Mouse (Mus musculus): ENCODE data around the gene Ccdc73. TPM values are rescaled to one million over a fixed set of nuclear protein-coding genes. Genes with fewer than 3 reads are reported as not detected.
"Not testable (repeated sequence)": the region's sequence is repeated elsewhere in the genome, so short reads cannot be mapped to it uniquely, and the experiment has no call there.

The Ccdc73 gene
- polyA plus RNA-seq, 1 experiment from 2014 or later: 7.6 TPM

DNA sequence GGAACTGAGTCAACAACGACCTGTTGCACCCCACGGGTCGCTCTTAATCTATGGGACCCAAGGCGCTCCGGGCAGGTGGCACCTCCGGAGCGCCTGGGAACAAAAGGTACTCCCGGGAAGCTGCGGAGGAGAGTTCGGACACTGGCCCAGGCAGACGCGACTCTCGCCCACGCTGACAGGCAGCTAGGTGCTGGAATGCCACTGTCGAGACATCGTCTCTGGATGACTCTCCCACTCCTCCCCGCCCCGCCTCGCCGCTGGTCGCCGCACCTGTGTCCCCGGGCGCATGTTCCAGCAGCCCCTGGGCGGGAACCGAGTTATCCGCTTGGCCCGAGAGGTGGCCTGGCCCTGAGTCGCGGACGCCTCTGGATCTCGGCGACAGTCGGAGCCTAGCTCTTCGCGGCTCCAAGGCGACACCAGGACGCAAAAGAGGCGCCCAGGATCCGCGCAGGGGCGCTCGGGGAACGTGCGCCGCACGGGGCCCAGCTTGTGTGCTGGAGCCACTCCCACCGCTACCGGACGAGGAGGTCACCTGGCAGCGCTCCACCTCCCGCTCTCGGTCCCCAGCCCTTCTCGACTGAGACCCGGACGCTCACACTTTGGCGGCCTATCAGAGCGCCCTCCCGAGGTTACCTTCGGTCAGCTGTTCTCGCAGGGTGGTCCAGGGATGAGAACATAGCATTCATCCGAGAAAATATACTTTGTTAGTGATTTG, 18.2 kb upstream of the Ccdc73 start, which contains the start of gene Prrg4:
TSS of gene Prrg4 (minus strand) at position 601 of the 715 bp plus-strand sequence.
- Histone ChIP-seq H3K4me2 (peak within 1 kb of the TSS; percentile 99), H3K27me3 (replicated peaks) (peaks cover 33% of the 10 kb centered on the region), H3K4me1 (peaks cover 12% of the 10 kb centered on the region; the same call in 1 of the 2 replicates), H3K9me3 (no peaks in the 10 kb centered on the region), H3K36me3 (no peaks in the 10 kb centered on the region), H3K4me3 (peak within 1 kb of the TSS; percentile 68), H3K27ac (replicated peaks) (no peak within 1 kb of the TSS), H3K9ac (peak within 1 kb of the TSS; percentile 82)
- under 1% methylated on average over 62 of the region's 62 CpGs for WGBS
- peak; percentile 58; the same call in 1 of the 2 replicates for ATAC-seq (ENCODE audit: extremely low read depth, insufficient number of reproducible peaks, low FRiP score, low TSS enrichment)

DNA sequence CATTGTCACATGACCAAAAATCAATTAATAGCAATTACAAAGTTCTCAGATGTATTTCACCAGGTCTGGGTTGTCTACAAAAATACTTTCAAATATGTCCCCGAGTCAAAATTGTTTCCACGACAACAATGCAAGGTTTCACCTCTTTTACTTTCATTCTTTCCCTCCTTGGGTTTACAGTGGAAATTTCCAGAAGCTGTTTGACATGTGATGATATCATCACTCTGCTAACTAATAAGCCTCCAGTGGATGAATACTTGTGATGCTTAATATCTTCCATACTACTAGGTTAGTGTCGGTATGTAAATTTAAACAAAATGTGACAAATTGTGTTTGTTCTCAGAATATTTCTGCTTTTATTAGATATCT, 17.6 kb upstream of the Ccdc73 start:
- Histone ChIP-seq H3K36me3 (no peaks in the 10 kb centered on the region), H3K9ac (peak overlapping the region; percentile 82)
- 61% methylated on average over 3 of the region's 3 CpGs for WGBS

DNA sequence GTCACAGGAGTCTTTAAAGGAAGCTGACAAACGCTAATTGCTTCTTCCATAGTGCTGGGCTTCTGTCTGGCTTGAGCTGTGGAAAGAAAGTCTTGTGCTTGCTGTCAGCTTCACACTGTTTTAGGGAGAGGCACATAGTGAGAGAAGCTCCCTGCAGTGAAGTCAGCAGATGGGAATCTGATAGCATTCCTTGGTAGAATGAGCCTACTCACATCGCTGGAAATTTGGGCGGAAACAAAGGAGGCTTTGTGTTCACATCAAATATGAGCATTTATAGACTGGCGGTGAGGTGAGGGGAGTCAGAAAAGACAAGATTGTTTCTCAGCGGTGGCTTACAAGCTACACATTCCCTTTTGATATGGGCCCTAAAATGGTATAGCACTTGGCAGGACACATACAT, 15.9 kb upstream of the Ccdc73 start:
- 27% methylated on average over 5 of the region's 5 CpGs for WGBS
- Histone ChIP-seq H3K4me2 (no peak overlapping the region), H3K9ac (no peak overlapping the region), H3K4me1 (peaks cover 12% of the 10 kb centered on the region; the same call in 1 of the 2 replicates), H3K27ac (replicated peaks) (no peak overlapping the region), H3K9me3 (no peaks in the 10 kb centered on the region), H3K27me3 (replicated peaks) (peaks cover 33% of the 10 kb centered on the region), H3K4me3 (no peak overlapping the region), H3K36me3 (no peaks in the 10 kb centered on the region)
- ATAC-seq (ENCODE audit: extremely low read depth, insufficient number of reproducible peaks, low FRiP score, low TSS enrichment): no peak

More for the DNA sequence above, 17.6 kb upstream of the Ccdc73 start:
- Histone ChIP-seq H3K4me3 (peak overlapping the region; percentile 68), H3K27me3 (replicated peaks) (peaks cover 33% of the 10 kb centered on the region), H3K9me3 (no peaks in the 10 kb centered on the region), H3K4me1 (peaks cover 12% of the 10 kb centered on the region; the same call in 1 of the 2 replicates), H3K27ac (replicated peaks) (no peak overlapping the region), H3K4me2 (peak overlapping the region; percentile 99)
- no peak for ATAC-seq (ENCODE audit: extremely low read depth, insufficient number of reproducible peaks, low FRiP score, low TSS enrichment)

DNA sequence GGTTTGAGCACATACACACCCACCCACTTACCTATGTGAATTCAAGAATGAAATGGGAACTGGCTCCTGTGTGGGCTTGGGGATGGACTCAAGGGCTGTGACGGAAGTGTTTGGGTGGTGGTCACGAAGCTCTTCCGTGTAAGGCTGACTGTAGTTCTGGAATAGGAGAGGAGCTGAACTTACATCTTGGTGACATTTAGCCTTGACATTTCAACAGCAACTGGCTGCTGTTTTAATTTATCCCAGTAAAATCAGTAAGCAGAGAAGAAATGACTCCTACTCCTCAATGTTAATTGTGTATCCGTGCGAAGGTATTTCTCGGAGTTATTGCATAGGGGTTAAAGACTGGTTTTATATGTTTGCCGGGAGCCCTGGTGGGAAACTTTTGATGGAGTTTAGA, 15.1 kb upstream of the Ccdc73 start:
- H3K27ac ChIP-seq (replicated peaks): no peak overlapping the region
- no peak overlapping the region for H3K4me3 ChIP-seq
- H3K9me3 ChIP-seq: no peaks in the 10 kb centered on the region
- peaks cover 33% of the 10 kb centered on the region for H3K27me3 ChIP-seq (replicated peaks)
- 81% methylated on average over 7 of the region's 7 CpGs for WGBS
- H3K4me1 ChIP-seq: peaks cover 12% of the 10 kb centered on the region; the same call in 1 of the 2 replicates
- H3K9ac ChIP-seq: no peak overlapping the region
- H3K4me2 ChIP-seq: no peak overlapping the region
- H3K36me3 ChIP-seq: no peaks in the 10 kb centered on the region
- no peak for ATAC-seq (ENCODE audit: extremely low read depth, insufficient number of reproducible peaks, low FRiP score, low TSS enrichment)

DNA sequence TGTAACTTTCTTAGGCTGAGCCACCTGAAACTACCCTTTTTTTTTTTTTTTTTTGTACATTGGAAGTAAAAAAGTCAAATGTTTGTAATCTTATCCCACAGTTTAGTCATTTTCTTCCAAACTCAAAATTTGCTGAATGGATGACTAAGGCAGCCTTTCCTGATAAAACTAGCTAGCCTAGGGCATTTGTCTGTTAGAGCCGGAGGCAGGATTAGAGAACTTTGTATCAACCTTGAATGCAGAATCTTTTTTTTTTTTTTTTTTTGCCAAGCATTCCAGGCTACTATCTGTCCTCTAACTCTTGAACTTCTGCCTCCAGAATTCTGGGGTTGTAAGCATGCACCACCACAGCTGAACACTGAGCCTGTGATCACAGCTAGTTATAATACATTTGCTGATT, 12.8 kb upstream of the Ccdc73 start:
- H3K27me3 ChIP-seq (replicated peaks): peaks cover 25% of the 10 kb centered on the region
- ATAC-seq (ENCODE audit: extremely low read depth, insufficient number of reproducible peaks, low FRiP score, low TSS enrichment): no peak
- no peak overlapping the region for H3K4me2 ChIP-seq
- H3K4me3 ChIP-seq: no peak overlapping the region
- no peak overlapping the region for H3K27ac ChIP-seq (replicated peaks)
- 30% methylated on average over 1 of the region's 1 CpGs for WGBS
- no peaks in the 10 kb centered on the region for H3K9me3 ChIP-seq
- no peaks in the 10 kb centered on the region for H3K36me3 ChIP-seq
- 0 out of 2 replicates have a peak, but pooled peaks cover 3% of the 10 kb centered on the region for H3K4me1 ChIP-seq
- H3K9ac ChIP-seq: no peak overlapping the region

DNA sequence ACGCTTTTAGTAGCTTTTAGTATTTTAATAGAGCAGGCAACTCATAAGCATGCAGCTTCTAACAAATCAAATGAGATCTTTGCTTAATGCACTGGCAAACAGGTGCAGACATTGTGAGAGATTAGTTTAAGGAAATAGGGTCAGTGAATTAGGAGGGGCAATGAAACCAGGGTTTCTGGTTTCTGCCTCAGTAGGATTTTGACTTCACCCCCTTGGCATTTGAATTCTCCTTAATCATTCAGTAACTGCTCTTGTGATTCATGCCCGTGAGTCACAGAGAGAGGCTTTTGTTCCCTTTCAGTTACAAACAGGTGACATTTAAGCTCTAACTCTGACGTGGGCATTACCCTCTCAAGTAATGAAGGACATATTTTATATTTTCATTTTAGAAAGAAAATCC, 11.9 kb upstream of the Ccdc73 start:
- no peak for ATAC-seq (ENCODE audit: extremely low read depth, insufficient number of reproducible peaks, low FRiP score, low TSS enrichment)

DNA sequence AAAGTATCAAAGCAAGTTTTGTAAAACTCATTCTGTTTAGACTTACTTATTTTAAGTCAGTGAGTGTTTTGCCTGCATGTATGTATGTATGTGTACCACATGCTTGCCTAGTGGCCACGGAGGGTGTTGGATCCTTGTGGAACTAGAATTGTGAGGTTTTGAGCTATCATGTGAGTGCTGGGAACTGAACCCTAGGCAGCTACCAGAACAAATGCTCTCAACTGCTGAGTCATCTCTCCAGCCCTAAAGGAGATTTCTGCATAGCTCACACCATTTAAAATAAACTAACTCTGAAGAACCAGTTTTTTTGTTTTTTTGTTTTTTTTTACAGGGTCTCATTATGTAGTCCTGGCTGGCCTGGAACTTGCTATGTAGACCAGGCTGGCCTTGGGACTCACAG, 11.4 kb upstream of the Ccdc73 start:
- Histone ChIP-seq H3K4me3 (no peak overlapping the region), H3K27me3 (replicated peaks) (peaks cover 19% of the 10 kb centered on the region), H3K4me1 (no peaks in the 10 kb centered on the region), H3K4me2 (no peak overlapping the region), H3K36me3 (no peaks in the 10 kb centered on the region), H3K9ac (no peak overlapping the region), H3K27ac (replicated peaks) (no peak overlapping the region), H3K9me3 (no peaks in the 10 kb centered on the region)
- 47% methylated on average over 1 of the region's 1 CpGs for WGBS
- ATAC-seq (ENCODE audit: extremely low read depth, insufficient number of reproducible peaks, low FRiP score, low TSS enrichment): no peak

More for the DNA sequence above, 11.9 kb upstream of the Ccdc73 start:
- peaks cover 24% of the 10 kb centered on the region for H3K27me3 ChIP-seq (replicated peaks)
- no peak overlapping the region for H3K27ac ChIP-seq (replicated peaks)
- no peak overlapping the region for H3K9ac ChIP-seq
- WGBS: 46% methylated on average over 3 of the region's 3 CpGs
- H3K9me3 ChIP-seq: no peaks in the 10 kb centered on the region
- no peak overlapping the region for H3K4me3 ChIP-seq
- H3K36me3 ChIP-seq: no peaks in the 10 kb centered on the region
- H3K4me1 ChIP-seq: no peaks in the 10 kb centered on the region
- no peak overlapping the region for H3K4me2 ChIP-seq

DNA sequence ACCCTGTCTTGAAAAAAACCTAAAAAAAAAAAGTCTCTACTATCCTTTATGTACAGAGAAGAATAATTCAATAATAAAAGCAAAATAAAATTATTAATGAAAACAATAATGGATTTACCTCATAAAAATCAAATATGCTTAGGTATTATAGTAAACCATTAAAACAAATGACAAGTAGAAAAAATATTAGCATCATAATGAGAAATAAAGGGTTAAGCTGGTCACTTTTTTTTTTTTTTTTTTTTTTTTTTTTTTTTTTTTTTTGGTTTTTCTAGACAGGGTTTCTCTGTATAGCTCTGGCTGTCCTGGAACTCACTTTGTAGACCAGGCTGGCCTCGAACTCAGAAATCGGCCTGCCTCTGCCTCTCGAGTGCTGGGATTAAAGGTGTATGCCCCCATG, 9.5 kb upstream of the Ccdc73 start:
- not testable (repeated sequence) for H3K9me3 ChIP-seq; H3K4me3 ChIP-seq; H3K36me3 ChIP-seq; H3K27me3 ChIP-seq (replicated peaks); H3K4me2 ChIP-seq; H3K27ac ChIP-seq (replicated peaks); ATAC-seq (ENCODE audit: extremely low read depth, insufficient number of reproducible peaks, low FRiP score, low TSS enrichment); H3K4me1 ChIP-seq; H3K9ac ChIP-seq
- 69% methylated on average over 3 of the region's 3 CpGs for WGBS

DNA sequence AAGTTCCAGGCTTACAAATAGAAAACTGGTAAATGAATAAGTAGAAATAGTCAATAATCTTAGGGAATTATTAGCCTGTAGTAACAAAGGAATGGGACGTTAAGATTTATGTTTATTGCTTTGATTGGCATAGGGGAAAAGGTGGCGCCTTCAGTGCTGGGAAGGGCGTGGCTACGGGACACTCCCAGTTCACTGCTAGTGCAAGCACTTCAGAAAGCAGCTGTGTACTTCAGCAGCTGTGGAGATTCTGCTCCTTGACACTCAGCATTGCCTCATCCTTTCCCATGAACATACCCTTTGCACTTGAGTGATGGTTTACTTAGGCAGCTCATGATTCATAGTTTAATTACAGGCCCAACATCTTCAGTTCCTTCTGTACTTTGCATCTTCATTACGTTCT, 8.5 kb upstream of the Ccdc73 start:
- H3K4me3 ChIP-seq: no peak overlapping the region
- no peaks in the 10 kb centered on the region for H3K4me1 ChIP-seq
- H3K4me2 ChIP-seq: no peak overlapping the region
- no peak for ATAC-seq (ENCODE audit: extremely low read depth, insufficient number of reproducible peaks, low FRiP score, low TSS enrichment)
- H3K36me3 ChIP-seq: no peaks in the 10 kb centered on the region
- H3K27ac ChIP-seq (replicated peaks): no peak overlapping the region
- H3K27me3 ChIP-seq (replicated peaks): no peaks in the 10 kb centered on the region
- no peaks in the 10 kb centered on the region for H3K9me3 ChIP-seq
- WGBS: 78% methylated on average over 5 of the region's 5 CpGs
- H3K9ac ChIP-seq: no peak overlapping the region

DNA sequence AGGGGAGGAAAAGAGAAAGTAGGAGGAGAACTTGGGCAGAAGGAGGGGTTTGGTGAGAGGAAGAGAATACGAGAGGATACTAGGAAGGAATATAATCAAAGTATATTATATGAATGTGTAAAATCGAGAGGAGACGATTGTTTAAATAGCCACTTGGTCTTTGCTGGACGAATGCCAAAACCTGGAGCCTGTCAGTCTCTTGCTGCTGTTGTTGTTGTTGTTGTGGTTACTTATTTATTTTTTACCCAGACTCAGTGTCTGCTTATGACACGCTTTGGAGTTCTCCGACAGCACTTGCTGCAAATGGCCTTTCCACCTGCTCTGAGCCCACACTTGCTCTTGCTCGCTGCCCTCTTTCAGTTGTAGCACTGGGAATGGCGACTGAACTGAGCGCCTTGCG, 7.2 kb upstream of the Ccdc73 start:
- WGBS: 77% methylated on average over 10 of the region's 10 CpGs
- no peaks in the 10 kb centered on the region for H3K36me3 ChIP-seq
- H3K27ac ChIP-seq (replicated peaks): no peak overlapping the region
- H3K9ac ChIP-seq: no peak overlapping the region
- no peak for ATAC-seq (ENCODE audit: extremely low read depth, insufficient number of reproducible peaks, low FRiP score, low TSS enrichment)
- no peaks in the 10 kb centered on the region for H3K4me1 ChIP-seq
- H3K4me3 ChIP-seq: no peak overlapping the region
- no peak overlapping the region for H3K4me2 ChIP-seq
- H3K27me3 ChIP-seq (replicated peaks): no peaks in the 10 kb centered on the region
- no peaks in the 10 kb centered on the region for H3K9me3 ChIP-seq

DNA sequence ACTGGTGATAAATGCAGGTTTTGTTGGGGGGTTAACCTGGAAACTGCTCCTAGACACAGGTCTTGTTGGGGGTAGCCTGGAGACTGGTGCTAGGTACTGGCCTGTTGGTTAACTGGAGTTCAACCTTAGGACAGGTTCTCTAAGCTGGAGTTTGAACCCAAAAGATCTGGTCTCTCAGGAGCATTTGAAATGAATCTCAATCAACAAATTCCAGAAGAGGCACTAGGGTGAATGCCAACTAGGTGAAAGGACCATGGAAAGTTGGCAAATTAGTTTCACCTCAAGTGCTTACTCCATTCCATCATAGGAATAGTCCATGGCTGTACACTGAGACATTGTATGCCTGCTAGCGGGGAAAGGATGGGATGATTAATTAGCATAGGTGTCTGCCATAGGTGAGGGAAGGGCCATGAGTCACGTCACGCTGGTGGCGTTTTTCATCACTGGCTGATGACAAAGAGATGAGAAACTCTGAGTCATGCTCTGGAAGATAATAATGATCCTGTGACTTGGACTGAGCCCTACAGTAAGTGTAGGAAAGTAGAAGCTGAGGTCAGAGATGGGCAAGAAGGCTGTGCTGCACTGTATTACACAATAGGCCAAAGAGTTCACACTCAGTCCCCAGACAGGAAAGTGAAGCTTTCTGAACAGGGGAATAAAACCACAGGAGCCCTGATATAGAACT, 3.3 kb upstream of the Ccdc73 start:
- no peaks in the 10 kb centered on the region for H3K4me1 ChIP-seq
- no peak overlapping the region for H3K27ac ChIP-seq (replicated peaks)
- no peak overlapping the region for H3K4me3 ChIP-seq
- H3K4me2 ChIP-seq: no peak overlapping the region
- ATAC-seq (ENCODE audit: extremely low read depth, insufficient number of reproducible peaks, low FRiP score, low TSS enrichment): no peak
- no peak overlapping the region for H3K9ac ChIP-seq
- WGBS: 66% methylated on average over 4 of the region's 4 CpGs
- H3K27me3 ChIP-seq (replicated peaks): no peaks in the 10 kb centered on the region
- no peaks in the 10 kb centered on the region for H3K9me3 ChIP-seq
- no peaks in the 10 kb centered on the region for H3K36me3 ChIP-seq

DNA sequence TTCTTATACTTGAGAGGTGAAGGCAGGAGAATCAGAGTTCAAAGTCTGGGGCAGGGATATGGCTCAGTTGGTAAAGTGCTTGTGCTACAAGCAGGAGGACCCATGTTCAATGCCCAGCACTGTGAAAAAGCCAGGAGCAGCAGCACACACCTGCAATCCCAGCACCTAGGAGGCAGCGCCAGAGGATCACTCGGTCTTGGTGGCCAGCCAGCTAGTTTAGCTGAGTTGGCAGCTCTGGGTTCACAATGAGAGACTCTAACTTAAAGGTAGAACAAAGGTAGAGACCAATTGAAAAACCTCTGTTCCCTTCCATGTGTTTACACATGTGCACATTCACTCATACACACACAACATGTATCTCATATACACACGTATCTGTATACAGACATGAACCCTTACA, 1.5 kb downstream of the Ccdc73 start:
- no peaks in the 10 kb centered on the region for H3K27me3 ChIP-seq (replicated peaks)
- whole genome bisulfite sequencing: 72% methylated on average over 3 of the region's 3 CpGs
- H3K4me2 ChIP-seq: no peak overlapping the region
- no peaks in the 10 kb centered on the region for H3K36me3 ChIP-seq
- ATAC-seq (ENCODE audit: extremely low read depth, insufficient number of reproducible peaks, low FRiP score, low TSS enrichment): no peak
- H3K9me3 ChIP-seq: no peaks in the 10 kb centered on the region
- H3K4me3 ChIP-seq: no peak overlapping the region
- no peaks in the 10 kb centered on the region for H3K4me1 ChIP-seq
- no peak overlapping the region for H3K27ac ChIP-seq (replicated peaks)
- H3K9ac ChIP-seq: no peak overlapping the region
